Mouse (Mus musculus) R1 (cell line): ENCODE results near the gene Gm12166.
A peak's percentile ranks its signal among the peaks of the same experiment; 100 is the strongest.

ENCODE experiments used
- DNase-seq: peaks from one replicate; pipeline ENCODE4 v3.0.0-alpha.2; 2018; ENCODE audit warnings: low read depth, low spot score

The Gm12166 gene

DNA sequence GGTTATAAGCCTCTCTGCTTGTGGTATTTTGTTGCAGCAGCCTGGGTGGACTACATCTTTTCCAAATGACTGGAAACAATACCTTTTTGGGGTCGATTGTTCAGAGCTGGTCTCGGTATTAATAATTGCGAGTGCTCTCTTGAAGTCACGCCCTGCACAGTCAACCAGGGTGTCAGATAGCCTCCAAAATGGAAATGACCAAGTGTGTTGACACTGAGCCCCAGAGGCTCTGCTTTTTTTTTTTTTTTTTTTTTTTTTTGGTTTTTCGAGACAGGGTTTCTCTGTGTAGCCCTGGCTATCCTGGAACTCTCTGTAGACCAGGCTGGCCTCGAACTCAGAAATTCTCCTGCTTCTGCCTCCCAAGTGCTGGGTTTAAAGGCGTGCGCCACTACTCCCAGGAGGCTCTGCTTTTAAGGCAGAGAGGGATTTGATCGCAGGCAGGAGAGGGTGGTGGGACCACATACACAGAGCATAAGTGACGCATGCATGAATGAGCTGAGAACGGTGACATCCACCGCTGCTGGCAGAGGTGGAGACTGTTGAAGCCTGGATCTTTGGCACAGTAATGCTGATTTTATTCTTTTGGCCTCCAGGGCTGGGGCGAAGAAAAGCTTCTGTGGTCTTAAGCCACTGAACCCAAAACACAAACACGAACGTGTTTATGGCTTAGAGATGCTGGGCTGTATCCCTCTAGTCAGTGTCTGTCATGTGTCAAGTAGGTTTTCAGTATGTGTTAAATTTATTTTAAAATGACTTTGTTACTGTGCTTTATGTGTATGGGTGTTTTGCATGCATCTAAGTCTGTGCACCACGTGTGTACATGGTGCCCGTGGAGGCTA is 21.9 kb upstream of the Gm12166 start:
- no peak for DNase-seq

DNA sequence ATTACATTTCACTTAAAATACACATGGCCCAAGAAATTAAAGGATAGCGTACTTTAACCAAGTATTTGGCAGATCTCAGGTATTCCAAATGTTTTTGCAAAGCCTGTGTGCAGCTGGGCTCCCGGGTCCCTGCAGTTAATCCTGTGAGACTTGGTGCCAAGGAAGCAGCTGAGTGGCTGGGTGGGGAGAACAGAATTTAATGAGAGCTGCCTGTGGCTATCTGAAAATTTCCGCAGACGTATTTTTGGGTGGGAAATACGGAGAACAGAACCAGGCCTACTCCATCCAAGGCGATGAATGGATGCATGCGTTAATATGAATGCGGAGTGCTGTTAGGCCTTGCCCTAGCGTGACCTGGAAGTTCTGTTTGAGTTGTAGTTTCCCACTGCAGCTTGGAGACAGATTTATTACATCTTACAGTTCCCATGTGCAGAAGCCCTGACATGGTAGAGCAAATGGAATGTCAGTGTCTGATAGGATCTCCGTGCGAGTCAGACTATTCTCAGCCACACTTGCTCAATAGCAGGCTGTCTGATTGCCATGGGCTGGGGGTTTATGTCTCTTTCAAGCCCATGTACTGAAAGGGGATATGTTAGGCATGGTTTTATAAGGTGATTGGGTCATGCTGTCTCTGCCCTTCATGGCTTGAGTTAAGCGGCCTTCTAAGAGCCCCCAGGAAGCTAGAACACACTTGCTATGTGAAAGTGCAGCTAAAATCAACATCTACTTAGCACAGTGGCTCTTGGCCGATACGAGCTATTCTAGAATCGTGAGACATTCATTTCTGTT is 21.1 kb upstream of the Gm12166 start:
- DNase-seq: no peak

DNA sequence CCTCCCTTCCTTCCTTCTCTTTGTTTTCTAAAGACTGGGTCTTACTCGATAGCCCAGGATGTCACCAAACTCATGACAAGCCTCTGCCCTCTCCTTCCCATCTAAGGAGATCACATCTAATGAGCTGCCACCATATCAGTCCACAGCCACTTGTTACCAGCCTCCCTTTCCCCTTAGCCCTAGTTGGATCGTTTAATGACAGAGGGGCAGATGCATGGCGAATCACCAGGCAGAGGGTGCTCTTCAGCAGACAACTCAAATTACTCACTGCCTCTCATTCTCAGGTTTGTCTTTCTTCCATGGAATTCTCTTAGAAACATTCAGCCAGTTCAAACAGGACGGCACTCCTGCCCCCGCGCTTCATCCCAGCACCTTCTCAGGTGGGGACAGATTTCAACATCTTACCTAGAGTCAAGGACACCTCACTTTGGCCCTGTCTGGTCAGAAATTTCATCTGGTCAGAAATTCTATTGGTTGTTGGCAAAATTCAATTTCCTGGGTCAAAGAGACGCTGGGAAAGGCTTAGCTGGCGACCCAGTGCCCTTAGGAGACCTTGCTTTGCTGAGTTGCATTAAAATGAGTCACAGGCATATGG is 20.4 kb upstream of the Gm12166 start:
- DNase-seq: no peak

DNA sequence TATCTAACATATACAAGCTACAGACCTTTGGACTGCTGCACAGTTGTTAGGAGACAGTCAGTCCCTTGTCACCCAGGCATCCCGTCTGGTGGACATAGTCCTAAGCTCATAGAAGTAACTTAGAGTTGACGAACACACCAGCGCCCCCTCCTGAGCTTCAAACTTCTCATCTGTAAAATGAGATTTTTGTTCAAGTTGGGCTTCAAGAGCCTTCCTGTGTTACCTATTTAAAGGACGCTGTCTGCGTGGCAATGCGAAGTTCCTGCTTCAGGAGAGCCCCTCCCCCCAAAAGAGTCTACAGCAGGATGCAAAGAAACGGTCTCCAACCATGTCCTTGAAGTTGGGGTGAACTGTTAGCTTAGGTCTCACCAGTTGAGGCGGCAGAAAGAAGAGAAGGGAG is 18.7 kb upstream of the Gm12166 start:
- peak; percentile 46 for DNase-seq

DNA sequence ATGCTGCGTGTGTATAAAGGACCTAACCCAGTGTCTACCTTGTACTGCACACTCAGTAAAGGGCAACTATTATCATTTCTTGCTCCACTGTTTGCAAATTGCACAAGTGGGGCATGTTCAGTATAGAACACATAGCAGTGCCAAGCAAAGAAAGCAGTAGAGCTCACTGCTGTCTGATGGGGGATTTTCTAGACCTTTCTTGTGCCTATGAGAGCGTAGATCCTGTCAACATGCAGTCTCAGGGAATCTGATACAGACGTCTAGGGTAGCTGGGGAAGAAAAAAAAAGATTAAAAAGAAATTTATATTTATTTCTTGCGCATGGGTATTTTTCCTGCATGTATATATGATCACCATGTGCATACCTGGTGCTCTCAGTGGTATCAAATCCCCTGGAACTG is 18.0 kb upstream of the Gm12166 start:
- no peak for DNase-seq

DNA sequence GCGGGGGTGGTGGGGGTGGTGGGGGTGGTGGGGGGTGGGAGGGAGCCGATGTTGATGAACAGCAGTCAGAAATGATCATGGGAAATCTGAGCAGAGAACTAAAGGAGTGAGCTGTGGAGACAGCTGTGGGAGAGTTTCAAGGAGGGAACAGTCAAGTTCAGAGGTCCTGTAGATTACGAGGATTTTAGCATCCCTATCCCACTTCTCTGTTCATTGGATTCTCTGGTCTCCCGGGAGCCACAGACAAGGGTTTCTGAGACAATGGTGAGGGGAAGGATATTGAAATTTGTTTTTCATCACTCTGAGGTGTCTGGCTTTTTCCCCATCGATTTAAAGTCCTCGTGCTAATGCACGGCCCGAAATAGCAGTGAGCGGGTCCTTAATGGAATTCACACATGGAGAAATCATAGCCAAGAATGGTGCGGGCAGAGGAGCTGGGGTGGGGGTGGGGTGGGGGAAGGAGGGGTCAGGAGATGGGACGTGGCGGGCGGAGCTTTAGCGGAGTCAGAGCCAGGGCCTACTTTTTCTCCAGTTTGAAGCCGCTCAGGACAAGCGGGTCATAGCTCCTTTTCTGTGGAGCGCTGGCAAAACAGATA is 17.4 kb upstream of the Gm12166 start:
- DNase-seq: peak; percentile 73

DNA sequence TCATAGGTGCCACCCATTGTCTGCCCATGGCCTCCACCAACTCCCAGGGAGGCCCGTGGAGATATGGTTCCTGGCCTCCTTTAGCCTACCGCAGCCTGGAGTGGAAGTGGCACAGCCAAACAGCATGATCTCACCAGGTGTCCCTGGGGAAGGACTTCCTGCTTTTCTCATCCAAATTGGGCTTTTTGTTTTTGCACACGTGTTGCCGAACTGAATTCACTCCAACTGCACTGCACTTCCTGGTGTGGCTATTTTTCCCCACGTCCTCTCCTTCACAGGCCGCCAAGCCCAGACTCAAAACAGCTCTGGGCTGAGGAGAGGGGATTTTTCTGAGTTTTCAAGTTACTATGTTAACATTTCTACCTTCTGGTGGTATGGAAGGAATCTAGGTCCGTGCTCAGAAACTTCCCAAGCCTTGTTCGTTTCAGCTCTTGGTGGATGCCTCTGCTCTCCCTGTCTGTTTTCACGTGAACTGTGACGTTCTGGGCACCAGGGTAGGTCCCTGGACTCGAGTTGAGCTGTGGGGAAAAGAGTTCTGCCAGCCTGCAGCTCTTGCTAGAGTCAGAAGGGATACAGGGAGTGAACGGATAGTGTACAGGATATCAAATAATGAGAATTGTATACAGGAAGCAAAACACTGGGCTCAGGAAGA is 16.8 kb upstream of the Gm12166 start:
- peak; percentile 97 for DNase-seq

DNA sequence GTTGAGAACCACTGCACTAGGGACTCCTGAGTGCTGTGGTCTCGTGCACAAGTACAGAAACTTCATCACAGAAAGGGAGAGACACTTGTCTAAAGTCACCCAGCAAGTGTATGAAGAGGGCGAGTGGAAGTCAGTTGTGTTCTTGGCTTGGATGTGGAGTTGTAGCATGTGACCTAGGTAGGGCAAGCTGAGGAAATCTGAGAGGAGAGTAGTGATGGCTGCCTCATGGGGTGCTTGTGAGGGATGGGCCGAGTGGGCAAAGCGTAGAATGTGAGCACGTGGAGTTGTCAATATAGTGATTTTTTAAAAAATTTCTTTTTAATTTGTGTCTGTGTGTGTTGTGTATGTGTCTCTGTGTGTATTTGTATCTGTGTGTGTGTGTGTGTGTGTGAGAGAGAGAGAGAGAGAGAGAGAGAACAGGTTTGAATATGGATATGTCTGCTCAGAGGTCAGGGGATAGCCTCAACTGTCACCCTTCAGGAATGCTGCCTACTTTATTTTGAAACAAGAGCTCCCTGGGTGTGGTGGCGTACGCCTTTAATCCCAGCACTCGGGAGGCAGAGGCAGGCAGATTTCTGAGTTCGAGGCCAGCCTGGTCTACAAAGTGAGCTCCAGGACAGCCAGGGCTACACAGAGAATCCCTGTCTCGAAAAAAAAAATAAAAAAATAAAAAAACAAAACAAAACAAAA is 15.4 kb upstream of the Gm12166 start:
- DNase-seq: peak; percentile 81

DNA sequence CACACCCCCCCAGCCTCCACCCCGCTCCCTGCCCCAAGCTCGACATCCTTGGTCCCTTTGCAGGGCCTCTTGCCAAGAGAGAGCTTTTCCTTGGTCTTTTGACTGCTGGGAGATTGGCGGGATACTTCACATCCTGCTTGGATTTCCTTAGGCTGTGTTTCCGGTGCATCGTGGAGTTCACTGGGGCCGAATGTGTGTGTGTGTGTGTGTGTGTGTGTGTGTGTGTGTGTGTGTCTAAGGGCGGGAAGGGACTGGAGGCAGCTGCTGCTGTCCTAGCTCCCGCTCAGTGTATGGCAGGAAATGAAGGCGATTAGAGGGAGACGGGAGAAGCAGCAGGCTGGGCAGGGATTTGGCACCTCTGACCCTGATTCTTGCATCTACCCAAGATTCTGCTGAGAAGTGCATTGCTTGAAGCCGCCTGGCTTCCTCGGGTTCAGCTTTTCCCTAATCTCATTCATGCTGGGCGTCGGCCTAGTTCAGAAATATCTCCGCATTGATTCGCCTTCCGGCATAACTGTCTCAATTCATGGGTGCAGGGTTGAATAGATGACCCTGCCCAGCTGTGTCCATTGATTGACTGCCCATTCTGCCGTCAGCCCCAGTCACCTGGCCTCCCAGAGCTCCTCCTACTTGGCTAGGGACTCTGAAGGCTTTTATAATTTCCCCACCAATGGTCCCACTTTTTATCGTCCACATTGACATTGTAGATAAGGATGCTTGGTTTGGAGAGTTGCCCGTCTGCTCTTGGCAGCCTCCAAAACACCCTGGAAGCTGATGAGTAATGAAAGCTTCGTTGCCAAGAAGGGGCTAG is 13.3 kb upstream of the Gm12166 start:
- DNase-seq: peak; percentile 50

DNA sequence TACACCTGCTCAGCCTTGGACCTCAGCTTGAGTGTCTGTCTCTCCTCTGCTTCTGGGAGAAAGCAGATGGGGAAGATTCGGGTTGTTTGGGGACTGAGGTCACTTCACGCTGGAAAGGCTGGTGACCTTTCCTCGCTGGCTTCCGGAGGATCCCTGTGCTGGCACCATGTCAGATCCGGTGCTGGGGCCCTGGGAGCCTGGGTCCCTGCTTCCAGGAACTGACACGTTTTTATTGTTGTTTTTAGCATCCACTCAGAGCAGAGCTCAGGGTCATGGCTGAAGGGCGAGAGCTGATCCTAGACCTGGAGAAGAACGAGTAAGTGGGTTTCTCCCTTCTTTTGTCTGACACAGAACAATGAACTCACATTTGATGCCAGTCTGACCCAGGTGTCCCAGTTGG is 12.6 kb upstream of the Gm12166 start:
- DNase-seq: no peak

DNA sequence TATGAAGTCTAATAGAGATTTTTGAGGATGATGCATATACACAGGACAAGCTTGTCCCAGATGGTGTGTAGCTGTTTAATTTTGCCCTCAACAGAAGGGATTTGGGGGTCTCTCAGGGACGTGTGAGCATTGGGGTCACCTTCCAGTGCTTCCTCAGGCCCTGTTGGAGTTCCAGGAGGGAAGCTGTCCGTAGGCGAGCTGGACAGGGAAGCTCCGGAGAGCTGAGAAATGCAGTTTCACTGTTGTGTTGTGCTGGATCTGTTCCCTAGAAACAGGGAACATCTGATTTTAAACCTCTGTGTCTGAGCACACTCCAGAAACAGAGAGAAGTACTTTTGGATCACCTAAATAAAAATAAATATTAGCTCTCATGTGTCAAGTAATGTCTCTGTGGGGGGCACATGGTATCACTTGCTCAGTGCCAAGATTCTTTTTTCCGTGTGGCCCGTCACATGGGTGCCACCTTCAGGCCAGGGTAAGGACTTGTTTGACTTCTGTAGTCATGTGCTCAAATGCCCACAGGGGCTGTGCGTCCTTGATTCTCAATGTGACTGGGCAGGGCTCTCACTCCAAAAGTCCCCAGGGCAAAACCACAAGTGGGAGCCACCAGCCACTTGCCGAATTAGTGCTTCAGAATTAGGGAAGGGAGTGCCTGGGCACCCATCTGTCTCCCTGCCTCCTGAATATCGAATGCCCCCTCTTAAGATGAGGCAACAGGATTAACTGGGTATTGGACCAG is 11.0 kb upstream of the Gm12166 start:
- DNase-seq: peak; percentile 34

DNA sequence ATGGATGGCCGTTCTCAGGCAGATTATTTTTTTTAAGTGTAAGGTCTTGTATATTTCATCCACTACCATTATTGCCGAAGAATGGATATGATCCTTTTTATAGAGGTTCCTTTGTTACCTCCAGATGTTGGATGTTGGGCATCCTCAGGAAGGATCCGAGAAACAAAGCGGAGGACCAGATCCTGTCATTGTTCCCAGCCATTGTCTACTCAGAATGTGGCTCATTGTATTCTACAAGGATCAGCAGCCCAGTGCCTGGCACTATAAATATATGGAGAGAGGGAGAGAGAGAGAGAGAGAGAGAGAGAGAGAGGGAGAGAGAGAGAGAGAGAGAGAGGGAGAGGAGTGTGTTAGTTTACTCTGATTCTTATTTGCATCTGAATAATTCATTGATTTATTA is 10.4 kb upstream of the Gm12166 start:
- no peak for DNase-seq

DNA sequence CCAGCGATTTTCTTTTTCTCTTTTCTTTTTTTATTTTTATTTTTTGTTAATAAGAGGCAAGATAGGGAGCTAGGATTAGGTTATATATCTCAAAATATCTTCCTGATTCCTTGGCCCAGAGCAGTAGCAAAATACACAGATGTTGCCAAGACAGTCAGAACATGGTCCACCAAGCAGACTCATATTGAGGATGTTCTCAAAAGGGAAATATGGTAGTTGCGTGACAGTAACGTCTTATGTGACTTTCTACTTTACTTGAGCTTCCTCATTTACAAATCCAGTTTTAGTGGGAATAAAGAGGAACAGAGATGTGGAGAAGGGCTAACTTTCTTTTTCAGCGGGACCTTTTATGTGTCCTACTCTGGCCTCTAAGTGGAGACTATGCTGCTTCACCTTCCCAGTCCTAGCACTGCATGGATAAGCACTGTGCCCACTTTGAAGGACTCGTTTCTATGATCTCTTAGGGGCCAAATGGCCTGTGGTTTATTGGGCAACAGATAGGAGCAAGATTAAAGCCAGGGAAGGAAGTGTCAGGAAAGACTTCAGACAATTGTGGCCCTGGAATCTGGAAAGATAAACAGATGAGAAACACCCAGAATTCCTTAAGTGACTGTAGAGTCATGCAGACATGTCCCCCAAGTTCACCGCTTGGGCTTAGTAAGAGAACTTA is 9.8 kb upstream of the Gm12166 start:
- DNase-seq: no peak

DNA sequence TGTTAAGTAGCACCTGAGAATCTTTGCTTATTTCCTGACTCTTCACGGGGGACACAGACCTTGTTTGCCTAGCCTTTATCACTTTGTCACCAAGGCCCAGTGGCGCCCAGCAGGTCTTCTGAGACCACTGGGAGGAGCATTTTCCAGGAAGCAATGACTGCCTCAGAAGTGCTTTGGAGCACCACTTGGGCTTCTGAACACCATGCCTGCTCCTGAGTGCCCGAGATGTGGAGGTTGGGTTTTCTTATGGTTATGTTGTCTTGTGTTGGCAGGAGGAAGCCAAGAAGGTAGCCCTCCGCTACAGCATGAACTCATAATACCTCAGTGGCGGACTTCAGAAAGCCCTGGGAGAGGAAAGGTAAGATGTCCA is 8.5 kb upstream of the Gm12166 start:
- no peak for DNase-seq

DNA sequence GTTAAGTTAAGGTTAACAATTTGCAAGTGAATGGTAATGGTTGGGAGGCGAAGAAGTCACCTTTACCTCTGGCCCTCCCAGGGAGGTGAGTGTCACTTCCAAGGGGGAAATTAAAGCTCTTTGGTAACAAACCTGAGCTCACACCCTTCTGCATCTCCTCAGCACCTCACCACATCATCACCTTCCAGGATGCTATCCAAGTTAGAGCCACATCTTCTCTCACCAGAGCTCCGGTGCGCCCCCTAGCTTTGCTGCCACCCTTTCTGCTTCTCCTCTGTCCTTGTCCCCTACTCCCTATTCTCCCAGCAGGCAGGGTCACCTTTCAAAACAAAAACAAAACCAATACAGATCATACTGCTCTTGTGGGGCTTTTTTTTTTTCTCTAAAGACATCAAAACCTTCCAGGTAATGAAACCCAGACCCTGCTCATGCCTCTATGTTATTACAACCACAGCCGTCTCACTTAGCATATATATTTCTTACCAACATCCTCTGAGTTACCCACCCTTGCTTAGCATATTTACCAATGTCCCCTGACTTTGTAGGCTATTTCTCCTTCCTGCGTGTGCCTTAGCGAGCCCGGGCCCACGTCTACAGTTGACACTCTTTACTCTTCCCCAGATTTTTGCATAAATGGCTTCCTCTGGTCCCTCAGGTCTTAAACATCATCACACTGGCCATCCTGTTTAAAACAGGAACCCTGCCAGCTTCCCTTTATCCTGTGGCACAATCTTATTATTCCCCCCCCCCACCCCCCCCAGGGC is 7.9 kb upstream of the Gm12166 start:
- DNase-seq: peak; percentile 55

DNA sequence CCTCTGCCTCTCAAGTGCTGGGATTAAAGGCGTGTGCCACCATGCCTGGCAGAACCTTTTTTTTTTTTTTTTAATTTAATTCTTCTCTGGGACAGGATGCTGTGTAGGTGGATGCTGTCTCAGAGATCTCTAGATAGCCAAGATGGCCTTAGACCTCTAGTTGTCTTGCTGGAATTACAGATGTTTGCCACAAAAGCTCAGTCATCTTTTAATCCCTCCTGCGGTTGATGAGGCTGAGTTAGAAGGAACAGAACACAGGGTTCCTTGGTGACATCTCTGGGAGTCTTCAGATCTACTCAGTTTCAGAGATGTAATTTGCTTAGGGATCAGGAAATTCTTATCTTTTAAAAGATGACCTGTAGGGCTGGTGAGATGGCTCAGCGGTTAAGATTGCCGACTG is 6.8 kb upstream of the Gm12166 start:
- no peak for DNase-seq

DNA sequence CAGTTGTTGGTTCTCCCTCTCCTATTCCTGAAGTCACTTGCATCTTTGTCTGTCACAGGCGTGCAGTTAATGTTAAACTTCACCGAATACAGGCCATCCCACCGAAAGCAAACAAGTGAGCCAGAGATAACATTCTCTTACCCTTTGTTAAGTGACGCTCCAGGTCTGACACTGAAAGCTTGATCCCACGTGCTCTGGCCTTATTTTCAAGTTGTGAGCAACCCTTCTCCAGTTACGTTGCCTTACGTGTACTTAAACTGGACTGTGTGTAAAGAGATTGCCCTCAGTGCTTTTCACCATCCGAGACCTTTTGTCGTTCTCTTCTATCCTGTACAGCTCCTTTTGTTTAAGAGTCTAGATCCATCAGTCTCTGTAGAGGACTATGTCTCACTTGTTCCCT is 5.9 kb upstream of the Gm12166 start:
- DNase-seq: no peak

DNA sequence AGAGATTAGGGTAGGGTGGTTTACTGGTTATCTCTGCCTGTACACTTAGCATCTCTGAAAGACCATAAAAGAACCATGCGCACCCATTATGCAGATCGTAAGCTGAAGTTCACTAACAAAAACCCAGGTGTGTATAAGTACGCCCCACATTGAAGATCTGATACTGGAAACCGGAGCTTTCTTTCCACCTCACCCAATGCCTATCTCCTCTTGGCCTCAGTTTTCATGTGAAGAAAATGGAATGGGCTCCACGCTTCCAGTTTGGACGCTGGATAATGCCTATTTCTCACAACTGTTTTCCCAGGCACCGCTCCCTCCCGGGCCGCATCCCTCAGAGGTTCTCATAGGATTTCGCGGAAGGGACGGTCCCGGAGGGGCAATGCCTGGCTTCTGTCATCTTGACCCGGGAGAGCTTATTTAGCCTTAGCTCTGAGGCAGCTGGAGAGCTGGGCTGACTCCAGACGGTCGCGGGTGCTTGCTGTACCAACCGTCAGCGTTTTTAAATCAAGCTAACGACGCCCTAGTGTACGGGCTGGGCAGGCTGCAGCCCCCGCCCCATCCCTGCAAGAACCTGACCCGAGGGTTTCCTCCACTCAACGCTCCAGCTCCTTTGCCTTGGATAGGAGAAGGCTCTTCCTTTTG is 4.8 kb upstream of the Gm12166 start:
- peak; percentile 47 for DNase-seq
